Mouse (Mus musculus) kidney, postnatal 14 days (tissue): ENCODE measurements at regions not wholly inside any gene's neighbourhood (a gene's known extent, or its start where the extent isn't known, plus 50 kb on each side); places are given as distances from the start of the nearest gene placed in this dataset.

Experiments
- DNase-seq: peaks from one replicate; pipeline ENCODE4 v3.0.0; 2022; ENCODE audit warnings: mixed read lengths

DNA sequence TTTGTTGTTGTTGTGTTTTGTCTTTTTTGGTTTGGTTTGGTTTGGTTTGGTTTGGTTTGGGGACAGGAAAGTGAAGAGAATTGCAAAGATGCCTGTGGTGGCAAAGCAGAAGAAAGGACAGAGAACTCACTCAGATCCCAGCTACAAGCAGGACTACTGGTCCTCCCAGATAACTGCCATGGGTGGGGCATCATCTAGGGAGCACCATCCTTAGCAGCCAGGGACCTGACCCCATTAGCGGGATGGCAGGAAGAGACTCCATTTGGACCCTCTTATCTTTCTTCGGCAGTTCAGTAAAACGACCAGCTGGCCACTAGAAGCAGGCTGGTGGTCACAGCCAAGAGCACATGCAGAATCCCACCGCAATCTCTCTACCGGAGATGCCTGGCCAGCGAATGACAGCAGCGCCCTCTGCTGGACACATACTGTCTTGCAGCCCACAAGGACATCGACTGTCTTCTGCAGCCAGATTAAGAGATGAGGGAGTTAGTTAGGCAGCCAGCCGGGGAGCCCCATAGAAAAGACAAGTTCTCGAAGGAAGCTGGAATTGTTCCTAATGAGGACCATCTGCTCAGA lies 119.8 kb downstream of the Gm9195 start:
- peak; percentile 72 for DNase-seq

DNA sequence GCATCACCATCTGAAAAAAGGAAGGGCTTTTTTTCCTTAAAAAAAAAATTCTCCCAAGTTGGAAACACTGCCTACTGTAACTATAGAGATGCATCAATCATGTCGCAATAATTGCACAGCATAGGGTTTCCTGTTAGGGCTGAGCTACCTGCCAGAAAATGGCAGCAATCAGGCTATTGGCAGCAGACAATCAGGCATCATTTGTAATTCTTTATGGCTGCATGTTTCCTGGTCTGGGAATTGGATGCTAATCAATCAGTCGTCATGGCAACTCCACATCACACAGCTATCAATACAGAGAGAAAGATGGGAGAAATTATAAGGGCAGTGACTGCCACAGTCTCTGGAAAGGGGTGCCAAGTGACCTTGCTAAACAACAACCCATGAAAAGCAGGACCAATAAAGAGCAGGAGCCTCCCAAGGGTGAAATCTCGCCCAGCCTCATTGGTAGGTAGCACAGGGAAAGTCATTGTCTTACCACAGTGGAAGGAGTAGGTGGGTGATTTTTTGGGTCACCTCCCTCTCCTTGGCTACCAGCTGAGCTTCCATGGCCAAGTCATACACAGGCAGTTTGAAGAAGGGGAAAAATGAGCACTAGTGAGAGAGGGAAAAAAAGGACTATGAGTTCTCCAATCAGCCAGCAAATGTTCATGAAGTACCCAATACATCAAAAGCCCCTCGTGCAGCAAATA lies 130.7 kb downstream of the Gm9195 start:
- no peak for DNase-seq

DNA sequence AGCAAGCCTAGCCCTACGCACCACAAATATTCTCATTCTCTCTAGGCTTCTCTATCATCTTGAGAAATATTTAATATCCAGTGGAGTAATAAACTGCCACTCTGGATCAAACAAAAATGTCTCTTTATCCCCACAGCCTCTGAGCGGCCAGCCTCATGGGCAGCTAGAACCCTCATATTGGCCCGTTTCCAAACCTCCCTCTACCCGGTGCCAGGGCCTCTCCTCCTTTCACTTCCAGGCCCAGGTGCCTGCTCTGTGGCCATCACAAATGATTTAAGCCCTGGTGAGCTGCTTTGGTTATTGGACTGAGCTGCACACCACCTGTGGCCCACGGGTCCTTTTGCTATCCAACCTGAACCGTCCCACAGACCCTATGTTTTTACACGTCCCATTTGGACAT lies 131.5 kb downstream of the Gm9195 start:
- no peak for DNase-seq

DNA sequence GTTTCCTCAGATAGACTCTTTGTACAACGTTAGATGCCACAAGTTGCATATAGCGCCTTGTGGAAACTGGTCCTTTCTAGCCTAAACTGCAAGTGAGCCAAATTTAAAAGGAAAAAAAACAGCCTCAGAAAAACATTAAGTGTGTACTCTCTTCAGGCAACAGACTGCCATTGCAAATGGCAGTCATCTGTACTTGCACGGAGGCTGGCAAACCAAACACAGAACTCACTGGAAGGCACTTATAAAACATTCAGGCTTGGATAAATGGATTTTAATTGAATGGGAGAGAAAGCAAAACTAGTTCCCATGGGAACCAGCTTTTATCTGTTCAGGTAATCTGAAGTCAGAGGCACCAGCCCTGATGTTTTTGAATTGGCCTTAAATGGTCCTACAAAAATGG lies 133.7 kb downstream of the Gm9195 start:
- DNase-seq: no peak

DNA sequence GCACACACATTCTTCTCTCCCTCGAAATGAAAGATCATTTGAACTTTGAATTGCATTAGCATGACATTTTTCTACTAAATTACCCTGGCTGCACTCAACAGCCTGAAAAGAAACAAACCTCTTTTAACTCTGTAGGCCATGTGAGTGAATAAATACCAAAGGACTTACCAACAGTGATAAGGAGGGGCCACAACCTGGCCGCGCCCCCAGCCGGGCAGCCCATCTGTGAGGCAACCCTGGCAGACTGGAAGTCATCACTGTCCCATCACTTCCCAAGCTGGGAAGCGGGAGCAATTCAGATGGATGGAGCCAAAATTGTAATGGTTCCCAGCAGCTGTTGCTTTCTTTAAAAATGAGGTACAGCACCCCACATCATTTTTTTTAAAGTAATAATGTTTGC lies 149.5 kb downstream of the Gm9195 start:
- DNase-seq: peak; percentile 3

DNA sequence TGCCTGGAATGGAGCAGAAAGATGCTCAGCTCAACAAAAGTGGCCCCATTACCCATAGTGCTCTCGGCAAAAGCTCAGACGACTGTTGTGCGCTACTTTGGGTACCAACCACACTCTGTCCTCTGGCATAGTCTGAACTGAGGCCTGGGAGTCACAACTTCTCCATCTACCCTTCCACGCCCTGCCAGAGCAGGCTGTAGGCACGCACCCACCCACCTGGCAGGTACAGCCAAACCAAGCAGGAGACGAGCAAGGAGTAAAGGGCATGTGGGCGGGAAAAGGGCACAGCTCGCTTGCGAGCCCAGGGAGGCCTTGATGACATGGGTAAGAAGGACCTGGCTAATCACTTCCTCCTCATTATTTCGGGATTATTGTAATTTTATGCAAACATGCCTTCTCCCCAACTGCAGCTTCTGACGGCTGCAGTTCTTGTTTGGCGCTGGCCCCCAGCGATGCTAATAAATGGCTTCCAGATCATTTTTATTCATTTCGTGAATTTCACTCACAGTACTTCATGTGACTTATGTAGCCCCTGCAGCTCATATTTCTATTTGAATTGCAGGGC lies 150.0 kb downstream of the Gm9195 start:
- peak; percentile 2 for DNase-seq

DNA sequence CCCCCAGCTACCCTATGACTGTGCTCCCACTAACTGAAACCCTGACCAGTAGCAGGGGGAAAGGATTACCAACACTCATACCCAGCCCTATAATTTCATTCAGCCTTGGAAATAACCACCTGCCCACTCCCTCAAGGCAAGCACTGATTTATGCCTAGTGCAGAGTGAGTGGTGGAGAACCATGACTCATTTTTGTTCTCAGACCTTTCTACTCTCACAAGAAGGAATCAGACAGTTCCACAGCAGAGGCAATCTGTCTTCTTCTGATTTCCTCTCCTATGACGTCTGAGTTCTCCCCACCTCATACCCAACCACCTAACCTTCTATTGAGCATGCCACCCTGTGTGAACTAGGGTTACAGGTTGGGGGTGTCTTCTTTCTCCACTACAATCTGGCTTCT lies 153.6 kb downstream of the Gm9195 start:
- DNase-seq: no peak

DNA sequence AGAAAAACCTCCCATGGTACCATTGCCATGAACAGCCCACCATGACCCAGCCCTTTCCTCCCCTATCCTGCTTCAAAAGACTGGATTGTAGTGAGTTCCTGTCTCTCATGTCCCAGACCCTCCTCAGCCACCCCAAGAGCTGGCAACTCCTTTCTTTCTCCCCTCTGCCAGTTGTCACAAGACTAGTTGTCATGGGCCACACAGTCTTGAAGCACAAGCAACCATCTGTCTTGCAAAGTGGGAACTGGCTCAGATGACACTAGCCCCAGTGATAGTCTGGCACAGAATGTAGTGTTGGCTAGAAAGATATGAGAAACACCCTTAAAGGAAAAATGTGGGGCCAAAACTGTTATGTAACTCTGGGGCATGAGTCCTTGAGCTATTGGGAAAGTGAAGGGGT lies 187.8 kb downstream of the Gm9195 start:
- no peak for DNase-seq

DNA sequence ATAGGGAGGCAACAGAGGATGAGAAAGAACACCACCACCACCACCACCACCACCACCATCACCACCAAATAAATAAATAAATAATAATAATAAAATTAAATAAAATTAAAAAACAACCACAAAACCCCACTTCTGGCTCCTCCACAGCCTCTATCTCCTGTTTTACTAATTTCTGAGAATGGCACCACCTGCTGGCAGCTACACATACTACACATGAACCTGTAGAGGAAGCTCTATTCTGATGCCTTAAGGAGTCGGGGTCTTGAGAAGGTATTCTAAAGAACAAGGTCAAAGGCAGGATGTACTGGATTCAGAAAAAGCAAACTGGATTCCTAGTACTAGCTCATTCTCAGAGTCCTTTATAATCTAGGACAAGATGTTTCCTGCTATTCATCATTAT lies 191.6 kb downstream of the Gm9195 start:
- DNase-seq: peak; percentile 29

DNA sequence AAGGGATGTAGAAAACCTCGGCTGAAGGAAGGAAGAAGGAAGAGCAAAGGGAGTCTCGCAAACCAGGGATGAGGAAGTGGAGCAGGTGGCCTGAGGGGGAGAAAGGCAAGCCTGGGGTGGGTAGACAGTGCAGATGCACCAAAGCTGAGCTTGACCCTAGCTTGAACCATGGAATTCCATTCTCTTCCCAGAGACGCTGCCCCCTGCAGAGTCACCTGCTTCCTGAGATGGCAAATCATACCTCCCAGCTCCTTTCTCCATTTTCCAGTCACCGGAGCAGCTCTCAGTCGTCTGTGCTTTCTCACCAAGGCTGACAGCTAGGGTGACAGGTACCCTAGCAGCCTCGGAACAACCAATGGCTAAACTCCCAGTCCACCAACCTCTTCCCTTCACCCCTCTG lies 197.0 kb downstream of the Gm9195 start:
- DNase-seq: no peak

DNA sequence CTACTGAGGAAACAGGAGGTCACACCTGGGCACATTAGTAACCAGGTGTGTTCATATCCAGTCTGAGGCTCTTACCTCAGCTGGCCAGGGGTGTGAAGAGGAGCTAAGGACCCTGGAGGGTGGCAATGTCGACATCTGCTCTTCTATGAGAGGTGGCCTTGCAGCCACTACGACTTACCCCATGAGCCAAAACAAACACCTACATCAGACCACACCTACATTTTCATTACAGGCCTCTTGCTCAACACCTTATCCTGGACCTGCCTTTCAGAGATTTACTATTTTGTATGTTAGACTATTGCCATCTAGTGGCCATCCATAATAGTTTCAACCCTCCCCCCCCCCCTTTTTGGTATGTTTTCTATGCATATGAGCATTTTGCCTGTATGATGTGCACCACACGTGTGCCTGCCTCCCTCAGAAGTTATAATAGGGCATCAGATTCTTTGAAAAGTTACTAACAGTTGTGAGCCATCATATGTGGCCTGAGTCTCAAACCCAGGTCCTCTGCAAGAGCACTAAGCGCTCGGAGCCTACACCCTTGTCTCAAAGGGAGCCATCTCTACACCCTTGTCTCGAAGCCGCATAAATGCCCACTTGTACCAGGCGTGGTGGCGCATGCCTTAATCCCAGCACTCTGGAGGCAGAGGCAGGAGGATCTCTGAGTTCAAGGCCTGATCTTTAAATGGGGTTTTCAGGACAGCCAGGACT lies 197.8 kb downstream of the Gm9195 start:
- peak; percentile 2 for DNase-seq

DNA sequence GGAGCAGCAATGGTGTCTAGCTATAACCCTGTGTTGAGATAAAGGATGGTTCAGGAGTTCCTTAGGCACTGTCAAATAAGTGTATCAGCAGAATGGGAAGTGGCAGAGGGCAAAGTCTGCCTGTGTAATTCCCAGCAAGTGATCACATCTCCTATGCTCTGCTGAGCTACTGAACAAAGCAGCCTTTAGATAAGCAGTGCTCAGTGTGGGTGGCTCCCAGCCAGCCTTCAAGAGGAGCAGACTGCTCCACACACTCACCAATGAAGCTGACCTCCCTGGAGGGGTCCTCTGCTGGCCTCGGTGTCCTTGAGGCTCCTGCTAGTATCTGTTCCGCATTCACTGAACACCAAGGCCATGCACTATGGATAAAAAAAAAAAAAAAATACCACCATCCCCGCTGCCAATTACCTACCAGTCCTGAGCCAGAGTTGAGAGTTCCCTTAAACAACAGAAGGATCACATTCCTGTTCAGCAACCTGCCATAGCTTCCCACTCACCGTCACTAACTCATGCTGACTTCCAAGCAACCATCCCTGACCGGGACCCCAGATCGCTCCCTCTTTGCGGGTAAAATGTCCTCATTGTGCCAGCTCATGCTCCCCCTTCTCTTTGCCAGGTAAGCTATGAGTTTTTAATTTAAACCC lies 198.9 kb downstream of the Gm9195 start:
- no peak for DNase-seq

DNA sequence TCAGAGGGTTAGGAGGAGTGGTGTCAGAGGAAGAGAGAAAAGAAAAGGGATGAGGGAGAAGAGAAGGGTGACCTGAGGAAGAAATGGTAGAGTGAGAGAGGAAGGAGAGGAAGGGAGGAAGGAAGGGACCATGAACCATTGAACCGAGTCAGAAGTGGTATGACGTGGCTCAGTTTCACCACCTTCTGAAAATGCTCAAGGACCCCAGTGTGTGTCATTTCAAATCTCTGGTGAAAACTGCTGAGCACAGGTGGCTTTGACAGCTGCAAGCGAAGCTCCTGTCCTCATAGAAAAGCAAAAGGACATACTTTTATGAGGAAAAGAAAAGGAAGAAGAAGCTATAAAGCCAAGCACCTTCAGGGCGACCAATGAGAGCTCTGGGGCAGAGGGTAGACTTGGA lies 214.3 kb downstream of the Gm9195 start:
- no peak for DNase-seq

DNA sequence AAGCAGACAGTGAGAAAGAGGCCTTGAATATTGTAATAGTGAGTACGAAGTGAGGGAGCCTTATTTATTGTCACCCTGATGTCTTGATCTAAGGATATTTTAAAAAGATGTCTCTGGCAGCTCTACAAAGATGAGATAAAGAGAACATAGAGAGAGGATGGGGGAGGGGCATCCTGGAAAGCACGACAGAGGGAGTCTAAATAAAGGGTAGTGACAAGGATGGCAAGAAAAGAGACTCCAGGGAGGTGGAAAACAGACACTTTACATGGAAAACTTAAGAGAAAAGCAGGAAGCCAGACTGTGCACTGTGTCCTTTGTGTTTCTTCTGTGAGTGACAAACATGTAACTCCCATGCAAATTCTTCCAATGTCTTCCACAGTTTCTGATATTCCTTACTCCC lies 232.4 kb downstream of the Gm9195 start:
- no peak for DNase-seq

DNA sequence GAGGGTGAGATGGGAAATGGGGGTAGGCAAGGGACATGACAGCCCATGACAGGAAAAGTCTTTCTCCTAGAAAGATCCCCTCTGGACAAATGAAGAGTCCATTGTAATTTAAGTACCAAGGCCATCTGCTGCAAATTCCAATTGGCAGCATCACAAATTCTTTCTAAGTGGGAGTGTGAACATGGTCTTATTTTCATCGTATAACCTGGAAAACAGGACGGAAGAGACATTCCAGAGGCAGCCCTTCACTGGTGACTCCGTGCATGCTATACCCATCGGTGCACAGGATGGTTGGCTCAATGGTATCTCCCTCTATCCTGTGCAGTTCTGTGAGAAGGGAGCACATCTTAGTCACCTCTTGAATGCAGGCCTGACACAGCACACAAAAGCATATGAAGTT lies 249.8 kb downstream of the Gm9195 start:
- DNase-seq: no peak

DNA sequence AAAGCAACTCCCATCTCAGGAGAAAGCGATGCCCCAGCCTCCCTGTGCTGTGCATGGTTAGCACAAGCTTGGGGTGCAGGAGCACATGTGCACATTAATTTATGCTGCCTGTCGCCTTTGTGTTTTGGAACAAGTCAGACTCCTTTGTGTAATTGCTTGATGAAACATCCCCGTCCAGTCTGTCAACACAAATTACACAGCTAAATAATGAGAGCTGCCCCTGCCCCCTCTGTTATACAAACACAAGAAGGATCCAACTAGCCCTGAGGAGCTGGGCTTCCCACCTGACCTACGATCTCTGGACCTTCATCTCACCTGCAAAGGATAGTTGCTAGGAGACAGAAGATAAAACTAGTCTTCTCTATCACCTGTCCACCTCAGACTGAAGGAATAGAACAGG lies 251.4 kb downstream of the Gm9195 start:
- no peak for DNase-seq

DNA sequence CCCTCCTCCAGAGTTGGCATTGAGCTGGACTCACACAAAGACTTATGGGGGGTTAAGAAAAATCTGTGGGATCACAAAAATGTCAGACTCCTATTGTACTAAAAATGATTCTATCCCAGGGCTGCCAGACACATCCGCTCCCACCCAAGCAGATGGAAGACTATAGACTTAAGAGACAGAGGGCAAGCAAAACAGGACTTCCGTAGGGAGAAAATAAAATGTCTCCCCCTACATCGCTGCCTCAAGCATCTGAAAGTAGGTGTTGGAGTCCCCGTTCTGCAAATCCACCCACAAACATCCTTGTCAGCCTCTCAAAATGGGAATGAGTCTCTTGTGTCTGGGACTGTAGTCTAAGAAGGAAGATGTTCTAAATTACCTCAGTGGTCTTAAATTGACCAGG lies 253.3 kb downstream of the Gm9195 start:
- DNase-seq: no peak

DNA sequence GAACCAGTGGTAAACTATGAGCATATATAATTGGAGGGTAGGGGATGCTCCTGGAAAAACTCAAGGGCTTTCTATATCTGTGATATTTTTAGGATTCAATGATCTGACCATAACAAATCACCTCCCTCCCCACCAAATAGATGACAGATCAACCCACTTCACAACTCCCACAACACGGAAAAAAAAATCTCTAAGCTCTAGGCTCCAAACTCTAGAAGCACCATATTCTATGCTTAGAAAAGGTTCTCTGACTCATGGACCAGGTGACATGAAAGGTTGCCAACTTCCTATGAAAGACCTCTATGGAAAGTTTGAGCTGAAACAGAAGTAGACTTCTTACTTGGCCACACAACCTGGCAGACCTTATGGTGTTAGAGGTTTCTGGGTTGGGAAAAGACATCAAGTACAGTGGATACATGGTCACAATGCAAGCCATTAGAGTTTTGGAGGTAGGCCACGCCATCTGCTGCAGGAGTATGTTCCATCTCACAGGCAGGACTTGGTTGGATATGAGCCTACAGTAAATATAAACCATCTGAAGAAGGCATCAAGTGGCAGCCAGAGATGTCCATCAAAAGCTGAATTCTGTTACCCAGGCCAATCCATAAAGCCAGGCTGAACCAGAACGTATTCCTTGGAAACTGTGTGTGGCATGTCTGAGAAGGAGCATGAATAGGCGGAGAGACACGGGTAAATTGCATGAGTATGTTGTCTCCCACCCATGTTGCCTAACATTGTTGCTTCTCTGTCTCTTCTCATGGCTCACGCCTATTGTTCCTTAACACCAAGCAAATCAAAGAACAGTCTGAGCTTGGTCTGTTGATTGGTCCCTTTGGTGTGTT lies 257.2 kb downstream of the Gm9195 start:
- DNase-seq: no peak

DNA sequence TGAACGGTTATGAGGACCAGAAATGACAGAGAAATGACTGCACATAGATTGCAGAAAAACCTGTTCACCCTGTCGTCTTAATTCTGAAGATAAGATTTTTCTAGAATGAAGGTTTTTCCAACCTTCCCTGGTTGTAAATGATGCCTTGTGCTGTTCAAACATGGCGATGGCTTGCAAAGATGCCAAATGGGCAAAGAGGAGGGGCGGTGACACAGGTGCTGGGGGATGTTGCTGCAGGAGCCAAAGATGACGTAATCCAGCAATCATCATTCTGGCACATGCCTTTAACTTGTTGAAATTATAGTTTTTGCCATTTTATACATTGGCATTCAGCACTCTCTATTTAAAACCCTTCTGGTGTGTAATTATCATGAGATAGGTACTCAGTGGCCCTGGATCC lies 263.8 kb downstream of the Gm9195 start:
- no peak for DNase-seq

DNA sequence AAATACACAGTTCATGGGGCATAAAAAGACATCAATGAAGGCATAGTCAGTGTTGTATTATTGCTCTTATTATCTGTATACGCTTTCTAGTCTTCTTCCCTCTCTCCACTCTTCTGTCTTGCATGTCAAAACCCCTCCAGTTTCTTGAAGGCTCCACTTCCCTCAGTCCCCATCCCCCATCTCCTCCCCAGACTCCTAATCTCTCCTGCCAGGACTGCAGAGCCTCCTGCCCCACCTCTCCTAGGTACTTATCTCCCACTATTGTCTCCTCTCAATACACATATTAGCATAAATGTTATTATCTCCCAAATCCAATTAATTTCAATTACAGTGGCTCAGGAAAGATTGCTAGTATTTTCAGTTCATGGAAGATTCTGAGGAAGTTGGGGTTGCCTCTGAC lies 264.2 kb downstream of the Gm9195 start:
- no peak for DNase-seq

DNA sequence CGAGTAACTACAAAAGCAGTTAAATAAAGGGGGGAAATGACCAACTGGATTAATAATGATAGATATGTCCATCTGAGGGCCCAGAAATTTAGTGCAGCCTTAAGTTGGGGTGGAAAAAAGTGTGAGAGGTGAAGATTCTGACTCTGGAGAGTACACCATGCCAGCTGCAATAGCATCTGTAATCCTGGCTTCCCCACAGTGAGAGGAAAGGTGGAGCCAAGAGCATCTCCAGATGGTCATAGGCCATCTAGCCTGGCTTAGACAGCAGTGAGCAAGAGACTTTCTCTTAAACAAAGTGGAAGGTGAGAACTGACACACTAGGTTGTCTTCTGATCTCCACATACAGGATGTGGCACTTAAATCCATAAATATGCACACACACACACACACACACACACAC lies 264.7 kb downstream of the Gm9195 start:
- DNase-seq: no peak

DNA sequence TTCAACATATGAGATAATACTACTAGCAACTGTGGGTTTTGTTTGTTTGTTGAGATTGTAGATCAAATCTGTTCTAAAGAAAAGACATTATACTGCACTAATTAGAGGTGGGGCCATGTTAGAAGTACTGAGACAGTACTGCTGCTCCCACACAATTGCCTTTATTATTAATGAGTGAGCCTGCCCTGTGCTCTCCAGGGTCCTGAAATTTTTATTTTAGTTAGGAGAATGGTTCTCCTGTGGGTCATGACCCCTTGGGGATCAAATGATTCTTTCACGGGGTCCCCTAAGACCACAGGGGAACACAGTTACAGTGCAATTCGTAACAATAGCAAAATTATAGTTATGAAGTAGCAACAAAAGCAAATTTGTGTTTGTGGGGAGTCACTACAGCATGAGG lies 268.8 kb downstream of the Gm9195 start:
- DNase-seq: no peak

DNA sequence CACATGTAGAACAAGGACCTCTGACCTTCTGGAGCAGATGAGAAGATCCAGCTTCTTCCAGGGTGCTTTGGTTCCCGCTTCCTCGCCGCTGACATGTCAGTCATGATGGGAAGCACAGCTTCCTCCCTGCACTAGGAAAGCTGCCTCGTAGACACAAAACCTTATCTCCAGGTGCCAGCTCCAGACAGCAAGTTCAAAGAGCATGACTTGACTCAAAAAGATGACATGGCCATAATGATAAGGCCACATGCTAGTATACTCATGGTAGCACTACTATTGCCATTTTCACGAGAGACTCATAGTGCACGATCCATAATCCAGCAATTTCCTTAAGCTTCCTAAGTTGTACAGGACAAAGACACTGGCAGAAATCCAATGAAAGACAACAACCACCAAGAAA lies 272.1 kb downstream of the Gm9195 start:
- no peak for DNase-seq
